Mouse (Mus musculus) liver, embryonic 15.5 days (tissue): ENCODE measurements around the gene Bace2. TPM values are rescaled to one million over a fixed set of nuclear protein-coding genes. Genes with fewer than 3 reads are reported as not detected.

ENCODE experiments used
- ATAC-seq: fragments of 200-750 bp; cut with Nextera tagmentation; 2 replicates; pipeline ENCODE4 v1.8.0; 2017; ENCODE audit warnings: moderate number of reproducible peaks, mild to moderate bottlenecking, moderate library complexity; ENCODE audit not compliant: insufficient read depth
- H3K27ac ChIP-seq: fragments of 300-500 bp; sonication (generic); replicated peaks from 2 replicates; pipeline ENCODE4 v1.5.1; 2015; ENCODE audit warnings: mild to moderate bottlenecking, inconsistent platforms
- H3K27me3 ChIP-seq: fragments of 300-500 bp; sonication (generic); 2 replicates; pipeline ENCODE4 v1.6.1; 2015; ENCODE audit warnings: mild to moderate bottlenecking, inconsistent platforms
- H3K36me3 ChIP-seq: fragments of 300-500 bp; sonication (generic); replicated peaks from 2 replicates; pipeline ENCODE4 v1.6.1; 2015; ENCODE audit warnings: moderate library complexity, mild to moderate bottlenecking, inconsistent platforms
- H3K4me1 ChIP-seq: fragments of 300-500 bp; sonication (generic); replicated peaks from 2 replicates; pipeline ENCODE4 v1.6.1; 2015; ENCODE audit warnings: inconsistent platforms
- H3K4me2 ChIP-seq: fragments of 300-500 bp; sonication (generic); 2 replicates; pipeline ENCODE4 v1.6.1; 2015; ENCODE audit warnings: moderate library complexity, mild to moderate bottlenecking, inconsistent platforms
- H3K4me3 ChIP-seq: fragments of 300-500 bp; sonication (generic); replicated peaks from 2 replicates; pipeline ENCODE4 v1.5.1; 2015; ENCODE audit warnings: mild to moderate bottlenecking, inconsistent platforms
- H3K9ac ChIP-seq: fragments of 300-500 bp; sonication (generic); 2 replicates; pipeline ENCODE4 v1.6.1; 2015; ENCODE audit warnings: moderate library complexity, mild to moderate bottlenecking, inconsistent platforms
- H3K9me3 ChIP-seq: fragments of 300-500 bp; sonication (generic); replicated peaks from 2 replicates; pipeline ENCODE4 v1.6.1; 2016; ENCODE audit warnings: inconsistent platforms
- WGBS: fragments of 180-500 bp; shearing (Covaris S2); methylation state at CpG from one replicate; pipeline ENCODE4 v1.1.7; 2015; ENCODE audit warnings: mixed read lengths; ENCODE audit not compliant: insufficient replicate concordance; 5-methylcytosine and 5-hydroxymethylcytosine counted together
- polyA plus RNA-seq: library from polyadenylated mRNA; unstranded; fragments of >200 nt; fragmentation: Nextera tagmentation; extraction: Ambion mirVana; gene quantifications from 2 replicates; pipeline ENCODE4 v1.2.1, GENCODE M21; 2015

Bace2 gene
- polyA plus RNA-seq, 1 experiment from 2014 or later: 4.9 TPM

DNA sequence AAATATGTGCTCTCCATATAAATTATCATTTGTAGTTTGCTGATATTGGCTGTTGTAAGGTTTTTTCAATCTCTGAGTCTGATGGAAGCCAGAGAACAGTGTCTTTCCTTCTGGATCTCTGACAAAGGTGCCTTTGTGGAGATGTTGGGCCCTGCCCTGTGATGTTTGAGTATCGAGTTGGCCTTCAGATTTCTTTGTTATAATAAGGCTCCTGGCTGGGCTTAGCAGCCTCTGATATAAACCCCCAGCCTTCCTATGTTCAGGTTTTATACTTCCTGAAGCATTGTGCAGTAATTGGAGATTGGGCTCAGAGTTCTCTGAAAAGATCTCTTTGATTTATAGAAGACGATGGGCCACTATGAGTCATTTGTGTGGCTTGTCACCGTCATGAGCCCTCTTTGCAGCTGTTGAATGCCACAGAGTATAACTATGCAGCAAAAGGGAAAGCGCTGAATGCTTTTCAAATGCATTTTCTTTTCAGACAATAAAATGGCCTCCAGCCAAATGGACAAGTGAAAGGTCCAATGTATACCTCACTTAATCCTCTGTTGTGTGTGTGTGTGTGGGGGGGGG lies 45.8 kb downstream of the Bace2 start:
- H3K4me3 ChIP-seq: no peak overlapping the region
- H3K9me3 ChIP-seq: no peaks in the 10 kb centered on the region
- H3K27ac ChIP-seq: no peak overlapping the region
- no peak overlapping the region for H3K4me2 ChIP-seq
- H3K9ac ChIP-seq: no peak overlapping the region
- no peaks in the 10 kb centered on the region for H3K4me1 ChIP-seq
- no peaks in the 10 kb centered on the region for H3K27me3 ChIP-seq
- no peak for ATAC-seq
- no peaks in the 10 kb centered on the region for H3K36me3 ChIP-seq
- 50% methylated on average over 4 of the region's 4 CpGs for WGBS

- ATAC-seq: no peak
- no peak overlapping the region for H3K27ac ChIP-seq
- no peak overlapping the region for H3K4me3 ChIP-seq
- no peaks in the 10 kb centered on the region for H3K27me3 ChIP-seq
- WGBS: 66% methylated on average over 5 of the region's 5 CpGs
- H3K9me3 ChIP-seq: no peaks in the 10 kb centered on the region
- no peaks in the 10 kb centered on the region for H3K4me1 ChIP-seq
- H3K36me3 ChIP-seq: no peaks in the 10 kb centered on the region
- H3K4me2 ChIP-seq: no peak overlapping the region
- H3K9ac ChIP-seq: no peak overlapping the region
These were observed 49.0 kb downstream of the Bace2 start for GRCm38 (mm10) chr16:97405476-97406012.

DNA sequence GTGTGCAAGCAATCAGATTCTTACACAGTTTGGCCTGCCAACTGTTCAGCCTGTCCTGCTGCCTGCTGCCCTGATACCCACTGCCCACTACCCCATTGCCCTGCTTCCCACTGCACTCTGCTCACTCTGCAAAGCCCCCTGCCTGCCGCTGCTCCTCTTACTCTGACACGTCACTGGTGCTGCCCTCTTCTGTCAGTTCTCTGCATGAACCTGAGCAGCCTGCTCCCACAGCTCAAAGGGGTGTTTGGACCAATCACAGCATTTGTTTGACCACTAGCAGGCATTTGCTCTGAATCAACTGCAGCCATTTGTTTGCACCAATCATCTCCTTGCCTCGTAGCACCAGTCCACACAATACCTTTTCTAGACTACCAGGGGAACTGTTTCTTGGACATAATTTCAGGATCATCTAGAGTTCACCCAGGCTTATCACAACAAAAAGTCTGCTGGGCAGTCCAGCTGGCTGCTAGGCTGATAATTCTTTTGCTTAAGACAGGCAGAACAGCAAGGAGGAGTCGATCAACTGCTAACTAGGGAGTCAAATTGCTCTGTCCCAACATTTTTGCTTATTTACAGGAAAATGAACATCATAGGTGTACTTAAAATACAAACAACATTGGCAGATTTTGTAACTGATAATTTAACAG lies 61.5 kb downstream of the Bace2 start:
- Histone ChIP-seq H3K4me3 (no peak overlapping the region), H3K27me3 (no peaks in the 10 kb centered on the region), H3K9me3 (no peaks in the 10 kb centered on the region), H3K4me2 (no peak overlapping the region), H3K36me3 (no peaks in the 10 kb centered on the region), H3K4me1 (no peaks in the 10 kb centered on the region), H3K9ac (no peak overlapping the region), H3K27ac (no peak overlapping the region)
- 8% methylated on average over 4 of the region's 4 CpGs for WGBS
- no peak for ATAC-seq

DNA sequence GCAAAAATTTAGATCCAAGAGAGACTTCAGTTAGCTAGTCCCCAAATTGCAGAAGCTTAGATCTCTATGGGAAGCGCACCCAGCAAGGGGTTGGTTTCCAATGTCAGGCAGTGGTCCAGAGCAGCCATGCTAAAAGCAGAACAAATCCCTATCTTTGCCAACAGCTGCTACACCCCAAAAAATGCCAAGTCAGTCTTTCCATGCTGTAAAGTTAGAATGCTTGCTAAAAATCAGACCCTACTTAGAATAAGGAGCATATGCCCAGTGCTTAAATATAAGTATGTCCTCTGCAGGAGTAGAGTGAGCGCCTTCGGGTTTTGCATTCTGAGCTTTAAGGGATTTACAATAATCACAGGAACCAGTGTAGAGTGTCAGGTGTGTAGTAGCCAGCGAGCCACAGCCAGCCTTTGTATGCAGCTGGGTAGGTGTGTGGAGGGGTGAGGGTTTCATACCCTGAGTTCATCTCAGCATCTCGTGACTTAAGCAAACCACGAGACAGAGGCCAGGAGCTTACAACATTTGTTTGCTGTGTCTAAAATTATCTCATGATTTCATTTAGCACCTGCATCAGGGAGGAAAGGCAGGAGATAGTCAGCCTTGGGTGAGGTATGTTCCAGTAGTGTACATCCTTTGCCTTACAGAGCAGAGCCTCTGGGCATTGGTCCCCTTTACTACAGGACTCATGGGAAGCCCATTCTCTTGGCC lies 62.4 kb downstream of the Bace2 start:
- H3K27ac ChIP-seq: no peak overlapping the region
- no peak overlapping the region for H3K4me2 ChIP-seq
- H3K9me3 ChIP-seq: no peaks in the 10 kb centered on the region
- no peaks in the 10 kb centered on the region for H3K27me3 ChIP-seq
- no peak overlapping the region for H3K4me3 ChIP-seq
- H3K4me1 ChIP-seq: no peaks in the 10 kb centered on the region
- no peaks in the 10 kb centered on the region for H3K36me3 ChIP-seq
- no peak overlapping the region for H3K9ac ChIP-seq
- ATAC-seq: no peak
- 51% methylated on average over 6 of the region's 6 CpGs for WGBS

DNA sequence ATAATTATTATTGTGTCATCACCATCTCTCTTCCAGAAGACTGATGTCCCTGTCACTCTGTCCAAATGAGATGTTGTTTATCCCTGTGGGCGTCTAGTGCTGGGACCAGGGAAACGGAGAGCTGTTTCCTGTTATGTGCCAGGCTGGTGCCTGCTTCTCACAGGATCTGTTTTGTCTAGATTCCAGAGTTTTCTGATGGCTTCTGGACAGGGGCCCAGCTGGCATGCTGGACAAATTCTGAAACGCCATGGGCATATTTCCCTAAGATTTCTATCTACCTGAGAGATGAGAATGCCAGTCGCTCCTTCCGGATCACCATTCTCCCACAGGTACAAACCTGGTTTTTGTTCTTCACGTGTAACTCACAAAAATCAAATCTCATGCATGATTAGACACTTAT lies 65.1 kb downstream of the Bace2 start:
- no peak overlapping the region for H3K4me3 ChIP-seq
- no peak overlapping the region for H3K9ac ChIP-seq
- 62% methylated on average over 6 of the region's 6 CpGs for WGBS
- H3K4me2 ChIP-seq: no peak overlapping the region
- no peaks in the 10 kb centered on the region for H3K9me3 ChIP-seq
- H3K36me3 ChIP-seq: no peaks in the 10 kb centered on the region
- no peaks in the 10 kb centered on the region for H3K4me1 ChIP-seq
- H3K27ac ChIP-seq: no peak overlapping the region
- H3K27me3 ChIP-seq: no peaks in the 10 kb centered on the region
- ATAC-seq: no peak

DNA sequence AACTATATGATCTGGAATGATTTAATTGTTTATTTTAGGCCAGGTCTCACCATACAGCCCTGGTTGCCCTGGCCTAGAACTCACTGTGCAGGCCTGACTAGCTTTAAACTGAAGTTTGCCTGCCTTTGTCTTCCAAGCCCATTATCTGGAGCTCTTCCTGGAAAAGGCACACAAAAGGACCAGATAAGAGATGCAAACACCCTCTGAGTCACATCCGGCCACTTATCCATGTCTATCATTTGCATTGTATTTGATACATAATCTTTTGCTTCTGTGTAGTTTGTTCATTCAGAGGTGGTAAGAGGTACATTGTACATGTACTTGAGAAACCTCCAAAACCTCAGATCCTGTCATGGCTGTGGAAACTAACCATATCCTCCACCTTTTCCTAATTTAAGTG lies 67.1 kb downstream of the Bace2 start:
- H3K9ac ChIP-seq: no peak overlapping the region
- no peak overlapping the region for H3K27ac ChIP-seq
- no peak overlapping the region for H3K4me3 ChIP-seq
- no peaks in the 10 kb centered on the region for H3K9me3 ChIP-seq
- no peak for ATAC-seq
- WGBS: 18% methylated on average over 1 of the region's 1 CpGs
- H3K27me3 ChIP-seq: no peaks in the 10 kb centered on the region
- no peaks in the 10 kb centered on the region for H3K4me1 ChIP-seq
- no peaks in the 10 kb centered on the region for H3K36me3 ChIP-seq
- H3K4me2 ChIP-seq: no peak overlapping the region

- Histone ChIP-seq H3K27me3 (no peaks in the 10 kb centered on the region), H3K9ac (no peak overlapping the region), H3K36me3 (no peaks in the 10 kb centered on the region), H3K4me1 (no peaks in the 10 kb centered on the region), H3K9me3 (no peaks in the 10 kb centered on the region), H3K4me2 (no peak overlapping the region), H3K4me3 (no peak overlapping the region), H3K27ac (no peak overlapping the region)
- 41% methylated on average over 3 of the region's 3 CpGs for WGBS
- ATAC-seq: no peak
These were observed 71.5 kb downstream of the Bace2 start for GRCm38 (mm10) chr16:97428026-97428425.

- Histone ChIP-seq H3K9me3 (no peaks in the 10 kb centered on the region), H3K4me3 (no peak overlapping the region), H3K27me3 (no peaks in the 10 kb centered on the region), H3K9ac (no peak overlapping the region), H3K36me3 (no peaks in the 10 kb centered on the region), H3K27ac (no peak overlapping the region), H3K4me1 (no peaks in the 10 kb centered on the region), H3K4me2 (no peak overlapping the region)
- no peak for ATAC-seq
- WGBS: 73% methylated on average over 4 of the region's 4 CpGs
These were observed 73.5 kb downstream of the Bace2 start for GRCm38 (mm10) chr16:97430091-97430490.

DNA sequence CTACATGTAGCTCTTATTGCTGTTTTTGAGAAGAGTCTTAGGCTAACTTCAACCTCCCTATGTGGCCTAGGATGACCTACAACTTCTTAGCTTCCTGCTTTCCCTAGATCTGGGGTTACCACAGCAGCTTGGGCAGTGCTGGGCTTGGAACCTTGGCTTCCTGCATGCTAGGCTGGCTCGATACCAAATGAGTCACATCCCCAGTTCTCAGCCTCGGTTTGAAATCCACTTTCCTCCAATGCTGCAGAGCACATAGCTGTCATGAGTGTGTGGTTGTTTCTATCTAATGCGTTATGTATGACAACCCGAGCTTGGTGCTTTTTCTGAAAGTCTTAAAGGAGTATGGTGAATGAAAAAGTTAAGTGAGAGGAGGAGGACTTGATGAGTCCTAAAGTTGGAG lies 74.8 kb downstream of the Bace2 start:
- no peak for ATAC-seq
- no peak overlapping the region for H3K4me2 ChIP-seq

DNA sequence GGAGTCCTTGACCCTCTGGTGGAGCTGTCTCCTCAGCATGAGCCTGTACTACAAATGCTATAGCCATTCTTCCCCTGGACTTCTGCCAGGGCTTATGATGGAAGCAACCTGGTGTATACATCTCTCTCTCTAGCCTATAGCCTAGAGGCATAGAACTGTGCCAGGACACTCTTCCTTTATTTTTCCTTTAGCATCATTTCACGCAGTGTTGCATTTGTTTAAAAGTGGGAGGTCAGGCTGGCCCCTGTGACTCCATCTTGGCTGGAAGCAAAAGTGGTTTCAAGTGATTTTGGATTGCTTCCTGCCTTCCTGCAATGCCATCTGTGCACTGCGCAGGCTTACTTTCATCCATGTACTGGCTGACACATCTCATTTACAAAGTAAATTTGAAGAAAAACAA lies 77.7 kb downstream of the Bace2 start:
- H3K9ac ChIP-seq: no peak overlapping the region
- H3K36me3 ChIP-seq: no peaks in the 10 kb centered on the region
- 68% methylated on average over 2 of the region's 2 CpGs for WGBS
- ATAC-seq: no peak
- no peaks in the 10 kb centered on the region for H3K9me3 ChIP-seq
- H3K27ac ChIP-seq: no peak overlapping the region
- H3K4me3 ChIP-seq: no peak overlapping the region
- H3K27me3 ChIP-seq: no peaks in the 10 kb centered on the region
- H3K4me2 ChIP-seq: no peak overlapping the region
- H3K4me1 ChIP-seq: no peaks in the 10 kb centered on the region

More for the DNA sequence above, 74.8 kb downstream of the Bace2 start:
- no peaks in the 10 kb centered on the region for H3K4me1 ChIP-seq
- no peak overlapping the region for H3K4me3 ChIP-seq
- no peak overlapping the region for H3K9ac ChIP-seq
- H3K9me3 ChIP-seq: no peaks in the 10 kb centered on the region
- 40% methylated on average over 4 of the region's 4 CpGs for WGBS
- H3K27ac ChIP-seq: no peak overlapping the region
- H3K27me3 ChIP-seq: no peaks in the 10 kb centered on the region
- H3K36me3 ChIP-seq: no peaks in the 10 kb centered on the region

DNA sequence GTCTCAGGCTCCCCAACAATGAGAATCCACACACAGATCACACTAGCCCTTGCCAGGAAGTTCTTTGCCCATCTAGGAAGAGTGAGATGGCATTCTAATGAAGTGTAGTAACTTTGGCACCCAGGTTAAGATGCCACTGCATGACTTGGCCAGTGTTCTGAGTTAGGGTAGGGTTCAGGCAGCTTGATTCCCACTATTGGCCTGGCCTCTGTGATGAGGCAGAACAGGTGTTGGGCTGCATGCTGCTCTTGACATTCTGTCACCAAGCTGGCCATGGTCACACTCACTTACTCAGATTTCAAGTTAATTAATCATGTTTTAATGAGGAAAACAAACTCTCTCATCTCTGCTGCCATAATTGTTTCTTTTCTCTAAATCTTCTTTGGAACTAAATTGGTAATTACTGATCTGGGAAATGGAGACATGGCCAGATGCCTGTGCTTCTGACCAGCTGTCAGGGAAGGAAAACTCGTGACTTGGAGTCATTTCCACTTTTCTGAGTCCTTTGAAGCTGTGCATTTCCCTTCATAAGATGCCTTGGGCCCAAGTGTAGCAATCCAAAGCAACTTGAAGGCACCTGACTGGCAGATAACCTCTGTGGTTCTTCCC lies 81.0 kb downstream of the Bace2 start:
- Histone ChIP-seq H3K4me3 (no peak overlapping the region), H3K27me3 (no peaks in the 10 kb centered on the region), H3K4me1 (no peaks in the 10 kb centered on the region), H3K9ac (no peak overlapping the region), H3K4me2 (no peak overlapping the region), H3K27ac (no peak overlapping the region), H3K36me3 (no peaks in the 10 kb centered on the region), H3K9me3 (no peaks in the 10 kb centered on the region)
- no peak for ATAC-seq
- WGBS: 8% methylated on average over 1 of the region's 1 CpGs
